Mouse (Mus musculus): ENCODE data around the gene Epm2a.

GRCm38 (mm10) chr10:11491956-11492355 lies 148.8 kb downstream of the Epm2a start:
- no peak for TF ChIP-seq CTCF (IDR thresholded peaks at IDR 0.05)
- TF ChIP-seq POLR2A (IDR thresholded peaks at IDR 0.05; ENCODE audit: insufficient read depth, low read depth, low read length), result no peak
- TF ChIP-seq EP300 (IDR thresholded peaks at IDR 0.05; ENCODE audit: insufficient read depth, low read depth, low read length), result no peak
